Mouse (Mus musculus): ENCODE results near the gene Eva1c. TPM values are rescaled to one million over a fixed set of nuclear protein-coding genes. Genes with fewer than 3 reads are reported as not detected.
A peak's percentile ranks its signal among the peaks of the same experiment; 100 is the strongest.

The Eva1c gene
- total and polyA plus RNA-seq, 3 experiments, result 0.92 to 2.1 (median 1.3) TPM

DNA sequence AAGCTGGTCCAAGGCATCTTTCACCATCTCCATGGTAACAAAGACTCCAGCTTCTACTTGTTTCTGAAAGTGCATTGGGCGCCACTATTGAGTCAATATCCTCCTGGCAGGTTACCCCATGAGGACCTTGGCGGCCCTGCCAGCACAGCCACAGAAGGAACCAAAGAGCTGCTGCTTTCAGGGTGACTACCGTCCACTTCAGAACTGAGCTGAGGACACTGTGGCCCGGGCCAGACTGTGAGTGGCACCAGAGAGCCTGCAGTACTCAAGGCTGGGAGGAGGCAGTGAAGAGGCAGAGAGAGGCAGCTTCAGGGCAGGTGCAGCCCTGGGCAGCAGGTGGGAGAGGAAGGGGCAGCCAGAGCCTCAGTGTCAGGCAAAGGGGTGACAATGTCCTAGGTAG is 100.9 kb downstream of the Eva1c start:
- Histone ChIP-seq H3K4me1 (ENCODE audit: control insufficient read depth, insufficient read depth, low read length) (peaks cover 4% of the 10 kb centered on the region; the same call in 1 of the 2 replicates), H3K27me3 (ENCODE audit: control insufficient read depth, insufficient read depth, low read length) (no peaks in the 10 kb centered on the region), H3K4me3 (no peak overlapping the region), H3K27ac (no peak overlapping the region), H3K9ac (ENCODE audit: low read depth, low read length) (no peak overlapping the region), H3K79me2 (replicated peaks; ENCODE audit: control insufficient read depth, insufficient read depth, low read length) (no peaks in the 10 kb centered on the region), H3K36me3 (ENCODE audit: control insufficient read depth, insufficient read depth, low read length) (no peaks in the 10 kb centered on the region)
- WGBS, result 89% methylated on average over 4 of the region's 4 CpGs
- TF ChIP-seq EP300 (IDR thresholded peaks at IDR 0.05; ENCODE audit: insufficient read depth, low read depth, low read length) (no peak), CTCF (IDR thresholded peaks at IDR 0.05) (no peak), POLR2A (IDR thresholded peaks at IDR 0.05; ENCODE audit: insufficient read depth, low read depth, low read length) (no peak)
- no peak for DNase-seq
- intact Hi-C loops (cut with DNase I), result loop anchor here (5.0 kb wide), 1 partner anchor 200 kb away; the partner anchor contains the start of gene Mis18a

DNA sequence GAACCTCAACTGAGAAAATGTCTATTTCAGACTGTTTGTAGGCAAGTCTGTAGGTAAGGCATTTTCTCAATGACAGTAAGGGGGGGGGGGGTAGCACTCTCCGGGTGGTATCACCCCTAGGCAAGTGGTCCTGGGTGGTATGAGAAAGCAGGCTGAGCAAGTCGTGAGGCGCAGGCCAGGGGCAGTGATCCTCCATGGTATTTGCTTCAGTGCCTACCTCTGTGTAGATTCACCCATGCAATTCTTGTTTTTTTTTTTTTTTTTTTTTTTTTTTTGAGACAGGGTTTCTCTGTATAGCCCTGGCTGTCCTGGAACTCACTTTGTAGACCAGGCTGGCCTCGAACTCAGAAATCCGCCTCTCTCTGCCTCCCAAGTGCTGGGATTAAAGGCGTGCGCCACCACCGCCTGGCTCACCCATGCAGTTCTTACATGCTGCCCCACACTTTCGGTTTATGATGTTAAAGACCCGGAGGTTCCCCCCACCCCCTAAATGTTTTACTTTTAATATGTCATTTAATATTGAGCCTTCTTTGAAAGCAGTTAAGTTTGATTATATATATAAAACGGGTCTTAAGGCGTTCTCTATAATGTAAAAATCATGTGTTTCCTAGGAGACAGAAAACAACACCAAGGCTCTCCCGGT is 107.1 kb downstream of the Eva1c start:
- Histone ChIP-seq H3K9ac (ENCODE audit: low read depth, low read length) (peak overlapping the region; percentile 83), H3K79me2 (replicated peaks; ENCODE audit: control insufficient read depth, insufficient read depth, low read length) (no peaks in the 10 kb centered on the region), H3K36me3 (ENCODE audit: control insufficient read depth, insufficient read depth, low read length) (no peaks in the 10 kb centered on the region), H3K27me3 (ENCODE audit: control insufficient read depth, insufficient read depth, low read length) (no peaks in the 10 kb centered on the region), H3K4me1 (ENCODE audit: control insufficient read depth, insufficient read depth, low read length) (no peaks in the 10 kb centered on the region), H3K4me3 (peak overlapping the region; percentile 90), H3K27ac (peak overlapping the region; percentile 92)
- intact Hi-C loops (cut with DNase I), result loop anchor here (5.0 kb wide), 1 partner anchor 121 kb away; the partner anchor contains the start of gene Urb1
- no peak for DNase-seq
- 26% methylated on average over 13 of the region's 13 CpGs for WGBS
- TF ChIP-seq CTCF (IDR thresholded peaks at IDR 0.05) (no peak), EP300 (IDR thresholded peaks at IDR 0.05; ENCODE audit: insufficient read depth, low read depth, low read length) (no peak), POLR2A (IDR thresholded peaks at IDR 0.05; ENCODE audit: insufficient read depth, low read depth, low read length) (no peak)

DNA sequence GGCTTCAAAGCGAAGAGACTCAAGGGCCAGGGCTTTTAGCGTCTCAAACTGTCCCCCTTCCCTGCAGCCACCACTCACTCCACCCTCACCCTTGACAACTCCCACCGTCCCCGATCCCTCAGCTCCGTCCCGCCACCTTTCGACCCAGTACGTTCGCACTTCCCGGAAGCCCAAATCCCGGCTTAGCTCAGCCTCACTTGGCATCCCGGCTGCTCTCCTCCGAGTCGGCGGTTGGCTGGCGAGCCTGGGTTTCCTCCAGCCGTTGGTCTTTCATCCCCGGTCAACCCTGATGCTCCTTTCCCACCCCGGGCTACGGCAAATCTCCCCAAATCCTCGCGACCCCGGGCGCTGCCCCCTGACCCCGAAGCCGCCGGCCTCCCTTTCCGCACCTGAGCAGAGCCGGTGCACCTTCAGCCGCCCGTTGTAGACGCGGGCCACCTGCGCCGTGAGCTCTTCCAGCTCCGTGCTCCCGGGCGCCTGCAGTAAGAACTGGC is 107.7 kb downstream of the Eva1c start:
- WGBS, result 1% methylated on average over 38 of the region's 38 CpGs
- no peaks in the 10 kb centered on the region for H3K4me1 ChIP-seq (ENCODE audit: control insufficient read depth, insufficient read depth, low read length)
- H3K36me3 ChIP-seq (ENCODE audit: control insufficient read depth, insufficient read depth, low read length), result no peaks in the 10 kb centered on the region
- intact Hi-C loops (cut with DNase I), result loop anchor here (5.0 kb wide), 1 partner anchor 122 kb away; the partner anchor contains the start of gene Urb1
- no peaks in the 10 kb centered on the region for H3K27me3 ChIP-seq (ENCODE audit: control insufficient read depth, insufficient read depth, low read length)
- DNase-seq, result no peak
- peak overlapping the region; percentile 92 for H3K27ac ChIP-seq
- peak overlapping the region; percentile 83 for H3K9ac ChIP-seq (ENCODE audit: low read depth, low read length)
- TF ChIP-seq CTCF (IDR thresholded peaks at IDR 0.05) (no peak), POLR2A (IDR thresholded peaks at IDR 0.05; ENCODE audit: insufficient read depth, low read depth, low read length) (peak; percentile 15; the same call in 1 of the 2 replicates)
- H3K4me3 ChIP-seq, result peak overlapping the region; percentile 90
- no peaks in the 10 kb centered on the region for H3K79me2 ChIP-seq (replicated peaks; ENCODE audit: control insufficient read depth, insufficient read depth, low read length)

DNA sequence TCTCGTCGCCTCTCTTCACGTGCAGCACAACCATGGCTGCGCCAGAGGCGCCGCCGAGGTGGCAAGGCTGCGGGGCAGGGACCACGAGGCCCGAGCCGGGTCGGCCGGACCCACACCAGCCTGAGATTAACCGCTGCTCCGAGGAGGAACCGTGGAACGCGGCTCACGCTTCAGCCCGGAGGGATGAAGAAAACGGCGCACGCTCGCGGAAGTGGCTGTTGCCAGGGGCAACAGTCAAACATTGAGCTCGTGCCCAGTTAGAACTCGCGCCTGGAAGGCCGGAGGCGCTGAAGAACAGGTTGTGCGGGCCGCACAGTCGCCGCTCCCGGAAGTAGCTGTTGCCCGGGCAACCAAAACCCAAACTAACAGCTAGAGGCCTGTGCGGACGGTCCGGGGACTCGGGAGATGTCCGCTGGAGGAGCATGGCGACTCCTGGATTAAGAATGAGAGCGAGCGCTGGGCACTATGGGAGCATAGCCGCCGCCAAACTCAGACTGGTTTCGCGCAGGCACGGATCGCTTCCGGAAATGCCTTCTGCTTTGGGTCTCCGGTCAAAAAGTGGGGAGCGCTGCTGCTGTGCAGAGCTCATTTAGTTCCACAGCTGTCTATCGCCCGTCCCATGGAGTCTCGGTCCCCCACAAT is 108.3 kb downstream of the Eva1c start, which contains the start of gene Cfap298:
Gene Cfap298 (minus strand): TSS at position 428 of the 642 bp plus-strand sequence.
- H3K79me2 ChIP-seq (replicated peaks; ENCODE audit: control insufficient read depth, insufficient read depth, low read length), result no peaks in the 10 kb centered on the region
- H3K27ac ChIP-seq, result peak within 1 kb of the TSS; percentile 92
- peak within 1 kb of the TSS; percentile 90 for H3K4me3 ChIP-seq
- under 1% methylated on average over 56 of the region's 56 CpGs for WGBS
- peak; percentile 94 for DNase-seq
- TF ChIP-seq EP300 (IDR thresholded peaks at IDR 0.05; ENCODE audit: insufficient read depth, low read depth, low read length) (peak; percentile 70), CTCF (IDR thresholded peaks at IDR 0.05) (no peak), POLR2A (IDR thresholded peaks at IDR 0.05; ENCODE audit: insufficient read depth, low read depth, low read length) (peak; percentile 18)
- H3K36me3 ChIP-seq (ENCODE audit: control insufficient read depth, insufficient read depth, low read length), result no peaks in the 10 kb centered on the region
- H3K27me3 ChIP-seq (ENCODE audit: control insufficient read depth, insufficient read depth, low read length), result no peaks in the 10 kb centered on the region
- intact Hi-C loops (cut with DNase I), result loop anchor here (5.0 kb wide), 3 partner anchors 77 to 992 kb away; partner anchors contain the start of genes Synj1 and Urb1
- H3K9ac ChIP-seq (ENCODE audit: low read depth, low read length), result peak within 1 kb of the TSS; percentile 83
- no peaks in the 10 kb centered on the region for H3K4me1 ChIP-seq (ENCODE audit: control insufficient read depth, insufficient read depth, low read length)

DNA sequence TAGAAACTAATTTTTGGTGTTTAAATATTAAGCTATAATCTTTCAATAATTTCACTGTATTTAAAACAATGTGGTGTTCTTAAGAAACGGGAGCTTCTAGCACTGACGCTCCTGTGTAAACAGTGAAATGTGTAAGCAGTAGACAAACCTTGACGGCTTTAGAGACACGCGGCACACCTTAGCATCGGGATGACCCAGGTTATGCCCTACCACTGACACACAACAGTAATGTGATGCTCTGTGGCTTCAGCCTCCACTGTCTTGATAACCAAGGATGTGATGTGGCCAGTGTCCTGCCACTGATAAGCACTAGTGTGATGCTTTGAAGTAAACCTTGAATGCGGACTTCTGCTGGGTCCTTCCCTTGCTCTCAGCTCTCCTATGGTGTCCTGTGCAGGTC is 114.7 kb downstream of the Eva1c start:
- intact Hi-C loops (cut with DNase I), result no loop called here

More for the DNA sequence above, 114.7 kb downstream of the Eva1c start:
- H3K79me2 ChIP-seq (replicated peaks; ENCODE audit: control insufficient read depth, insufficient read depth, low read length), result no peaks in the 10 kb centered on the region
- H3K4me3 ChIP-seq, result no peak overlapping the region
- TF ChIP-seq POLR2A (IDR thresholded peaks at IDR 0.05; ENCODE audit: insufficient read depth, low read depth, low read length), result no peak
- no peak for TF ChIP-seq CTCF (IDR thresholded peaks at IDR 0.05)
- no peak for TF ChIP-seq EP300 (IDR thresholded peaks at IDR 0.05; ENCODE audit: insufficient read depth, low read depth, low read length)
- WGBS, result 92% methylated on average over 7 of the region's 7 CpGs
- no peaks in the 10 kb centered on the region for H3K27me3 ChIP-seq (ENCODE audit: control insufficient read depth, insufficient read depth, low read length)
- H3K4me1 ChIP-seq (ENCODE audit: control insufficient read depth, insufficient read depth, low read length), result no peaks in the 10 kb centered on the region
- DNase-seq, result no peak
- H3K36me3 ChIP-seq (ENCODE audit: control insufficient read depth, insufficient read depth, low read length), result no peaks in the 10 kb centered on the region
- H3K27ac ChIP-seq, result no peak overlapping the region
- no peak overlapping the region for H3K9ac ChIP-seq (ENCODE audit: low read depth, low read length)

All from heart, adult 2 months (tissue).